In the genomic region with DNA sequence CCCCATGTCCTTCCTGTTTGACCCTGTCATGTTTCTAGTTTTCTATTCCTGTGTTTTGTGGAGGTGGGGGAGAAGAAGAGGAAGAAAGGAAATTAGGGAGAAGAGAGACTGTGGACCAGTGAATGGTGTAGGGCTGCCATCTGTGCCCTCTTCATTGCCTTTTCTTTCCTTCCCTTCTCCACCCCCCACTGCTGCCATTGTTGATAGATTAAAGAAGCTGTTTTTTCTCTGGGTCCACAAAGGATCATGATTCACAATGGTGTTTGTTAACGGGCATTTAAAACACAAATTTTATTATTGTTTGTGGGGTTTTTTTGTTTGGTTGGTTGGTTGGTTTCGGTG, we compare ENCODE assay signal across 12 mouse cellular contexts.
A peak's percentile ranks its signal among the peaks of the same experiment; 100 is the strongest.
DNase-seq lines count a peak whose midpoint lies in the region; ATAC-seq and TF ChIP-seq lines count a peak whose summit lies in the region.
"Had no signal": no experiment of that assay in that cellular context is flagged by ENCODE, and none has a peak within 500 bp of the region (broad histone marks: within the 10 kb centered on the region; RNA-seq: fewer than 3 reads in every experiment).

No protein-coding gene starts in this region.

- no peaks in the 10 kb centered on the region for H3K27me3 ChIP-seq in embryonic facial prominence, embryonic 10.5 days (replicated peaks; ENCODE audit: low read depth, poor library complexity, severe bottlenecking)
- no peaks in the 10 kb centered on the region for H3K27me3 ChIP-seq in hindbrain, embryonic 10.5 days (ENCODE audit: insufficient read depth, poor library complexity, severe bottlenecking)
- H3K27me3 ChIP-seq in midbrain, embryonic 16.5 days (ENCODE audit: control insufficient read depth, insufficient read depth, low read depth, low read length), result no peaks in the 10 kb centered on the region
- no peaks in the 10 kb centered on the region for H3K27me3 ChIP-seq in intestine, postnatal 0 days (replicated peaks; ENCODE audit: control insufficient read depth, insufficient read depth, low read length)
- H3K27me3 ChIP-seq: stomach, embryonic 15.5 days had no signal

- no peak overlapping the region for H3K4me3 ChIP-seq in embryonic facial prominence, embryonic 10.5 days
- H3K4me3 ChIP-seq in hindbrain, embryonic 10.5 days, result peak overlapping the region; percentile 53
- peak overlapping the region; percentile 51 for H3K4me3 ChIP-seq in midbrain, embryonic 16.5 days (ENCODE audit: low read depth, low read length)
- no peak overlapping the region for H3K4me3 ChIP-seq in intestine, postnatal 0 days (ENCODE audit: low read depth, low read length)
- H3K4me3 ChIP-seq: stomach, embryonic 15.5 days had no signal

- 0 out of 2 replicates have a peak overlapping the region, but pooled peaks have one; percentile 25 for H3K27ac ChIP-seq in embryonic facial prominence, embryonic 10.5 days (replicated peaks)
- peak overlapping the region; percentile 88 for H3K27ac ChIP-seq in hindbrain, embryonic 10.5 days
- peak overlapping the region; percentile 94 for H3K27ac ChIP-seq in midbrain, embryonic 16.5 days (ENCODE audit: low read length)
- H3K27ac ChIP-seq in intestine, postnatal 0 days (ENCODE audit: low read depth, low read length), result no peak overlapping the region
- H3K27ac ChIP-seq: stomach, embryonic 15.5 days had no signal

- DNase-seq in heart, adult 11 months, result peak; percentile 7
- no peak for DNase-seq in heart, postnatal 4 days
- no peak for DNase-seq in embryonic facial prominence, embryonic 10.5 days (ENCODE audit: low spot score)
- peak; percentile 29 for DNase-seq in hindbrain, embryonic 10.5 days (ENCODE audit: low spot score)
- no peak for DNase-seq in right cerebral cortex, adult 18-20 months
- DNase-seq: adrenal gland, postnatal 25 days; kidney, postnatal 36 days; lung, adult 2 months had no signal

- WGBS in embryonic facial prominence, embryonic 10.5 days, result 53% methylated on average over 2 of the region's 2 CpGs
- 27% methylated on average over 2 of the region's 2 CpGs for WGBS in hindbrain, embryonic 10.5 days
- 19% methylated on average over 2 of the region's 2 CpGs for WGBS in midbrain, embryonic 16.5 days
- 86% methylated on average over 2 of the region's 2 CpGs for WGBS in intestine, postnatal 0 days

- ATAC-seq in midbrain, embryonic 16.5 days, result peak; percentile 50; the same call in 1 of the 2 replicates
- ATAC-seq in intestine, postnatal 0 days, result no peak
- ATAC-seq: CD4-positive, CD25-positive, alpha-beta regulatory T cell, adult 4 months had no signal

- no peaks in the 10 kb centered on the region; the same call in 1 of the 2 replicates for H3K36me3 ChIP-seq in embryonic facial prominence, embryonic 10.5 days (replicated peaks)
- peaks cover 10% of the 10 kb centered on the region; the same call in 1 of the 2 replicates for H3K36me3 ChIP-seq in hindbrain, embryonic 10.5 days
- no peaks in the 10 kb centered on the region for H3K36me3 ChIP-seq in midbrain, embryonic 16.5 days (ENCODE audit: control insufficient read depth, insufficient read depth, low read length)
- no peaks in the 10 kb centered on the region for H3K36me3 ChIP-seq in intestine, postnatal 0 days (ENCODE audit: control insufficient read depth, insufficient read depth)
- H3K36me3 ChIP-seq: stomach, embryonic 15.5 days had no signal

- H3K9ac ChIP-seq in midbrain, embryonic 16.5 days (ENCODE audit: low read depth, low read length), result peak overlapping the region; percentile 78
- H3K9ac ChIP-seq in intestine, postnatal 0 days (ENCODE audit: low read depth, low read length), result no peak overlapping the region
- H3K9ac ChIP-seq: stomach, embryonic 15.5 days had no signal

- H3K9me3 ChIP-seq in embryonic facial prominence, embryonic 10.5 days, result no peaks in the 10 kb centered on the region
- no peaks in the 10 kb centered on the region for H3K9me3 ChIP-seq in hindbrain, embryonic 10.5 days
- no peaks in the 10 kb centered on the region for H3K9me3 ChIP-seq in midbrain, embryonic 16.5 days (replicated peaks; ENCODE audit: control insufficient read depth, low read length, poor library complexity, severe bottlenecking)
- H3K9me3 ChIP-seq in intestine, postnatal 0 days (ENCODE audit: control insufficient read depth), result no peaks in the 10 kb centered on the region
- H3K9me3 ChIP-seq: stomach, embryonic 15.5 days had no signal

- no peak for TF ChIP-seq CTCF in intestine, postnatal 0 days (IDR thresholded peaks at IDR 0.05; ENCODE audit: low read depth)

- H3K4me1 ChIP-seq in embryonic facial prominence, embryonic 10.5 days, result peaks cover 29% of the 10 kb centered on the region
- peaks cover 62% of the 10 kb centered on the region for H3K4me1 ChIP-seq in hindbrain, embryonic 10.5 days (replicated peaks)
- H3K4me1 ChIP-seq in midbrain, embryonic 16.5 days (ENCODE audit: control insufficient read depth, insufficient read depth, low read length), result peaks cover 58% of the 10 kb centered on the region
- no peaks in the 10 kb centered on the region for H3K4me1 ChIP-seq in intestine, postnatal 0 days (replicated peaks; ENCODE audit: control insufficient read depth, insufficient read depth, low read length)
- H3K4me1 ChIP-seq: stomach, embryonic 15.5 days had no signal

- H3K4me2 ChIP-seq in midbrain, embryonic 16.5 days (ENCODE audit: low read length), result peak overlapping the region; percentile 85
- H3K4me2 ChIP-seq in intestine, postnatal 0 days (replicated peaks; ENCODE audit: low read depth), result no peak overlapping the region
- H3K4me2 ChIP-seq: stomach, embryonic 15.5 days had no signal

Comparison
In these comparisons a context has a peak if more than half of its experiments do, and no peak if none do; other contexts are left out.
1. DNase-seq: peak in heart, adult 11 months (single experiment) and hindbrain, embryonic 10.5 days (single experiment); none in heart, postnatal 4 days (single experiment), embryonic facial prominence, embryonic 10.5 days (single experiment) and right cerebral cortex, adult 18-20 months (single experiment).
2. H3K4me3 ChIP-seq: peak in hindbrain, embryonic 10.5 days (single experiment) and midbrain, embryonic 16.5 days (single experiment); none in embryonic facial prominence, embryonic 10.5 days (single experiment) and intestine, postnatal 0 days (single experiment).